Mouse (Mus musculus) megakaryocyte, embryonic 14.5 days (primary cell): ENCODE measurements around the gene Stx1a.

Experiments used
- FLI1 ChIP-seq: IDR thresholded peaks from 2 replicates; pipeline ENCODE4 v1.6.1; 2012; ENCODE audit warnings: low read length, inconsistent platforms, mixed read lengths
- GATA1 ChIP-seq: IDR thresholded peaks from 3 replicates; pipeline ENCODE4 v1.6.1; 2012; ENCODE audit warnings: mixed read lengths, low read length, inconsistent platforms, borderline replicate concordance

GRCm38 (mm10) chr5:135076368-135076767 lies 53.1 kb downstream of the Stx1a start:
- TF ChIP-seq FLI1: no peak
- no peak for TF ChIP-seq GATA1
